Mouse (Mus musculus): ENCODE measurements around the gene Ccer1. TPM values are rescaled to one million over a fixed set of nuclear protein-coding genes. Genes with fewer than 3 reads are reported as not detected.

Ccer1 gene
- not detected in 2 replicates for polyA plus RNA-seq (2021; fragmentation: Nextera tagmentation)
- long read RNA-seq, experiment 1, result 0 reads
- long read RNA-seq, experiment 2, result 0 reads

GRCm38 (mm10) chr10:97692913-97693312 lies at the start of gene Ccer1:
TSS of gene Ccer1 (plus strand) at chr10:97693059.

GRCm38 (mm10) chr10:97643768-97644167 lies 49.1 kb upstream of the Ccer1 start, which contains the start of gene Epyc:
TSS of gene Epyc (plus strand) at chr10:97644068.

GRCm38 (mm10) chr10:97726655-97727054 lies 33.8 kb downstream of the Ccer1 start, which contains the start of gene C030005K15Rik:
TSS of gene C030005K15Rik (minus strand) at chr10:97726755.

Other genes with a start within 250 kb of the Ccer1 start
- 19.4 and 22.0 TPM in 2 replicates for gene Dcn, start 213.4 kb upstream of the Ccer1 start, polyA plus RNA-seq (2021; fragmentation: Nextera tagmentation)
- 1.9 and 2.3 TPM in 2 replicates for gene Lum, start 127.9 kb upstream of the Ccer1 start, polyA plus RNA-seq (2021; fragmentation: Nextera tagmentation)
- not detected in 2 replicates for gene Kera, start 86.2 kb upstream of the Ccer1 start, polyA plus RNA-seq (2021; fragmentation: Nextera tagmentation)
- 0.33 and 0.69 TPM in 2 replicates for gene Epyc, start 49.0 kb upstream of the Ccer1 start, polyA plus RNA-seq (2021; fragmentation: Nextera tagmentation)
- not detected in 2 replicates for gene C030005K15Rik, start 33.7 kb downstream of the Ccer1 start, polyA plus RNA-seq (2021; fragmentation: Nextera tagmentation)

Data from left cerebral cortex, adult 6 months (tissue).